Mouse (Mus musculus): Measurements from ENCODE around the gene Coasy.

- TF ChIP-seq CTCF (conservative IDR thresholded peaks at IDR 0.05; ENCODE audit: low read length) (no peak), POU5F1 (IDR thresholded peaks at IDR 0.05; ENCODE audit: borderline replicate concordance, low read length) (no peak), NANOG (IDR thresholded peaks at IDR 0.05; ENCODE audit: borderline replicate concordance, low read length) (no peak)
These were observed 48.4 kb upstream of the Coasy start for GRCm38 (mm10) chr11:101033856-101034500.
